Mouse (Mus musculus): ENCODE results near the gene Espl1. TPM values are rescaled to one million over a fixed set of nuclear protein-coding genes. Genes with fewer than 3 reads are reported as not detected.

The Espl1 gene
- total and polyA plus RNA-seq, 2 experiments: 0.09 to 0.11 TPM

DNA sequence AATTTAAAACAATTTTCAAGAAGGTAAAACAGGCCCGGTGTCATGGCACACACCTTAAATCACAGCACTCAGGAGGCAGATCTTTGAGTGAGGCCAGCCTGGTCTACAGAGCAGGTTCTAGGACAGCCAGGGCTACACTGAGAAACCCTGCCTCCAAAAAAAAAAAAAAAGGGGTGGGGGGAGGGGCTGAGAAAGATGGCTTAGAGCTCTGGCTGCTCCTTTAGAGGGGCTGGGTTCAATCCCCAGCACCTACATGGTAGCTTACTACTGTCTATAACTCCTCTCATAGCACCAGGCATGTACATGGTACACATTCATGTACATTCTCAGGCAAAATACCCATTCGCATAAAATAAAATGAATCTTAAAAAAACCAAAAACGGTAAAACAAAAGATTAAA is 48.4 kb downstream of the Espl1 start:
- no peaks in the 10 kb centered on the region for H3K79me2 ChIP-seq (ENCODE audit: control insufficient read depth, insufficient read depth, low read length)
- 92% methylated on average over 3 of the region's 3 CpGs for WGBS
- no peaks in the 10 kb centered on the region for H3K4me1 ChIP-seq (ENCODE audit: control insufficient read depth, insufficient read depth, low read length)
- no peak for DNase-seq (ENCODE audit: extremely low read depth, low read depth, low spot score)
- H3K27me3 ChIP-seq (ENCODE audit: control insufficient read depth, insufficient read depth, low read length): no peaks in the 10 kb centered on the region
- H3K36me3 ChIP-seq (ENCODE audit: control insufficient read depth, insufficient read depth, low read length): no peaks in the 10 kb centered on the region
- TF ChIP-seq CTCF (IDR thresholded peaks at IDR 0.05; ENCODE audit: low read depth, low read length): no peak
- no peak for TF ChIP-seq POLR2A (IDR thresholded peaks at IDR 0.05; ENCODE audit: extremely low read depth, insufficient read depth, low read length)
- no peak overlapping the region for H3K4me3 ChIP-seq (ENCODE audit: insufficient read depth, low read depth, low read length)
- no peak overlapping the region for H3K27ac ChIP-seq (replicated peaks; ENCODE audit: insufficient read depth, low read depth, low read length)
- no peak overlapping the region for H3K9ac ChIP-seq (ENCODE audit: low read depth, low read length)

DNA sequence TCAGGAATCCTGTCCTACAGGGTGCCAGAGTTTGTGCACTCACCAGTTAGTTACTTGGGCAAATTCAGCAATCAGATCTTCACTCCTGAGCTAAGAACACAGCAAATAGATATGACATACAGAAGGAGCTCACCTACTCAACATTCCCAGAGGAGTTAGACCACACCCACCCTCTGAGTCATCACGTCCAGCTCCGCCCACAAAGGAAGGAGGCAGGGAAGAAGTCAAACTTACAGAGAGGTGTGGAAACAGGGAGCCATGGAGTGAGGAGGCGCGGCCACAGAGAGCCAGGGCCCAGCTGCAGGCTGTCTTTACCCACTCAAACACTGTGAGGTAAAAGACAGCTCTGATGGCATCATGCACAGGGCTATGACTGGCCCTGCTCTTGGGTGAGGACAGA is 50.4 kb downstream of the Espl1 start:
- Histone ChIP-seq H3K4me1 (ENCODE audit: control insufficient read depth, insufficient read depth, low read length) (peaks cover 4% of the 10 kb centered on the region; the same call in 1 of the 2 replicates), H3K36me3 (ENCODE audit: control insufficient read depth, insufficient read depth, low read length) (no peaks in the 10 kb centered on the region), H3K79me2 (ENCODE audit: control insufficient read depth, insufficient read depth, low read length) (no peaks in the 10 kb centered on the region), H3K4me3 (ENCODE audit: insufficient read depth, low read depth, low read length) (no peak overlapping the region), H3K9ac (ENCODE audit: low read depth, low read length) (no peak overlapping the region), H3K27ac (replicated peaks; ENCODE audit: insufficient read depth, low read depth, low read length) (no peak overlapping the region), H3K27me3 (ENCODE audit: control insufficient read depth, insufficient read depth, low read length) (no peaks in the 10 kb centered on the region)
- 80% methylated on average over 4 of the region's 4 CpGs for WGBS
- no peak for TF ChIP-seq POLR2A (IDR thresholded peaks at IDR 0.05; ENCODE audit: extremely low read depth, insufficient read depth, low read length)
- TF ChIP-seq CTCF (IDR thresholded peaks at IDR 0.05; ENCODE audit: low read depth, low read length): no peak
- DNase-seq (ENCODE audit: extremely low read depth, low read depth, low spot score): no peak

DNA sequence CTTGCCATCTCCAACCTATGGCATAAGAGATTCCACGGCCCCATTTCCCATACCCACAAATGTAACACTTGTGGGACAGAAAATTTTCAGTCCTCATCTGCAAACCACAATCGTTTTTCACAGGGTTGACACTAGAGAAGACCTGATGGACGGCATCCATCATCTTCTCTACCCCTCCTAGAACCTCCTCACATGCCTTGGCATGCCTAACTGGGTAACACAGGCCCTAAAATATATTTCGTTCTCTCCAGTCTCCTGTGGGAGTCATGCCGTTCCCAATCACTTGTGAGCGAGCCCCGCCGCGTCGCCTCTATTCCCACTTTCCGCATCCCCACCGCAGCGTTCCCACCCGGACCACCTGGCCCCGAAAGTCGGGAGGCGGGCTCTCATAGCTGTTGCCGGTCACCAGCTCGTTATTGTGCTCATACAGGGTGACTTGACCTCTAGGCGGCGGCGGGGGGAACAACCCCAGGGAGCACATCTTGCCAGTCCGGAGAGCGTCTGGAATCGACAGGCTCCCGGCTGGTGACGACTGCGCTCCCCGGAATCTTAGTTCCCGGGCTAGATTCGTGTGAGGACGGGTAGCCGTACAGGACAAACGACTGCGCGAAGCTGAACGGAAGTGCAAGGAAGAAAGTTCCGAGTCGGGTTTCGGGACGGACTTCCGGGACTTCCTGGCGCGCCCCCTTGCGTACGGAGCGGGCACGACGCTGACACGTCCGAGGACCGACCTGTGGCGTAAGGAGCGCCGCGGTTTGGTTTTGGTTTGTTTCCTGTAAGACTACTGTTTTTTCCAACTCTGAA is 54.3 kb downstream of the Espl1 start, which contains the start of gene Aaas:
TSS of gene Aaas (minus strand) at position 634 of the 804 bp plus-strand sequence.
- Histone ChIP-seq H3K36me3 (ENCODE audit: control insufficient read depth, insufficient read depth, low read length) (no peaks in the 10 kb centered on the region), H3K27me3 (ENCODE audit: control insufficient read depth, insufficient read depth, low read length) (no peaks in the 10 kb centered on the region), H3K79me2 (ENCODE audit: control insufficient read depth, insufficient read depth, low read length) (no peaks in the 10 kb centered on the region), H3K9ac (ENCODE audit: low read depth, low read length) (peak within 1 kb of the TSS; percentile 80), H3K4me3 (ENCODE audit: insufficient read depth, low read depth, low read length) (peak within 1 kb of the TSS; percentile 81), H3K27ac (replicated peaks; ENCODE audit: insufficient read depth, low read depth, low read length) (peak within 1 kb of the TSS; percentile 49), H3K4me1 (ENCODE audit: control insufficient read depth, insufficient read depth, low read length) (peaks cover 7% of the 10 kb centered on the region; the same call in 1 of the 2 replicates)
- DNase-seq (ENCODE audit: extremely low read depth, low read depth, low spot score): peak; percentile 89
- WGBS: under 1% methylated on average over 56 of the region's 56 CpGs
- TF ChIP-seq POLR2A (IDR thresholded peaks at IDR 0.05; ENCODE audit: extremely low read depth, insufficient read depth, low read length) (peak; percentile 69; the same call in 1 of the 2 replicates), CTCF (IDR thresholded peaks at IDR 0.05; ENCODE audit: low read depth, low read length) (peak; percentile 89)

DNA sequence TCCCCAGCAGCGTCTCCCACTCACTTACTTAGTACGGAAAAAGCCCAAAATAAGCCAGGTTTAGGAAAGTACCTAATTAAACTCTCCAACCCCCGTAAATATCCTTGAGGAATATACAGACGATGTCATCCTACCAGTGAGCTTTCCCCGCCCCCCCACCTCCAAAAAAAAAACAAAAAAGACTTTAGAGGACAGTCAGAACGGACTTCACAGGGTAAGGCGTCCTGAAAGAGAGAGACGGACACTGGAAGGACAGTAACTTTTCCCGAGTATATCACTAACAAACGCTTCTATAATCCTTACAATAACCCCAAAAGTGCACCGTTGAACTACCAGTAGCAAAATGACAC is 54.9 kb downstream of the Espl1 start:
- Histone ChIP-seq H3K79me2 (ENCODE audit: control insufficient read depth, insufficient read depth, low read length) (no peaks in the 10 kb centered on the region), H3K27ac (replicated peaks; ENCODE audit: insufficient read depth, low read depth, low read length) (peak overlapping the region; percentile 49), H3K4me3 (ENCODE audit: insufficient read depth, low read depth, low read length) (peak overlapping the region; percentile 81), H3K4me1 (ENCODE audit: control insufficient read depth, insufficient read depth, low read length) (peaks cover 7% of the 10 kb centered on the region; the same call in 1 of the 2 replicates), H3K9ac (ENCODE audit: low read depth, low read length) (peak overlapping the region; percentile 36), H3K27me3 (ENCODE audit: control insufficient read depth, insufficient read depth, low read length) (peaks cover 4% of the 10 kb centered on the region), H3K36me3 (ENCODE audit: control insufficient read depth, insufficient read depth, low read length) (no peaks in the 10 kb centered on the region)
- WGBS: 5% methylated on average over 11 of the region's 11 CpGs
- no peak for DNase-seq (ENCODE audit: extremely low read depth, low read depth, low spot score)
- TF ChIP-seq CTCF (IDR thresholded peaks at IDR 0.05; ENCODE audit: low read depth, low read length) (no peak), POLR2A (IDR thresholded peaks at IDR 0.05; ENCODE audit: extremely low read depth, insufficient read depth, low read length) (no peak)

DNA sequence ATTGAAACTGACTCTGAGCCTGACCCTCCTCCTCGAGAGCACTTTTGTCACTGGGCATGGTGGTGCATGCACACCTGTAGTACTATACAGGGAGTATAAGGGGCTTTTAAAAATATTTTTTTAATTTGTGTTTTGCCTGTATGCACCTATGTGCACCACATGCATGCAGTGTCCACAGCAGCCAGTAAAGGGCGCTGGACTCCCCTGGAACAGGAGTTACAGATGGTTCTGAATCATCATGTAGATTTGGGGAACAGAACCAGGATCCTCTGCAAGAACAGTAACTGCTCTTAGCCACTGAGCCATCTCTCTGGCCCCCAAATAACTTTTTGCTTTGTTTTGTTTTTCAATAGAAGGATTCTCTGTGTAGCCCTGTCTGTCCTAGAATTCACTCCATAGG is 56.1 kb downstream of the Espl1 start:
- Histone ChIP-seq H3K4me3 (ENCODE audit: insufficient read depth, low read depth, low read length) (no peak overlapping the region), H3K27ac (replicated peaks; ENCODE audit: insufficient read depth, low read depth, low read length) (no peak overlapping the region), H3K36me3 (ENCODE audit: control insufficient read depth, insufficient read depth, low read length) (no peaks in the 10 kb centered on the region), H3K9ac (ENCODE audit: low read depth, low read length) (no peak overlapping the region), H3K27me3 (ENCODE audit: control insufficient read depth, insufficient read depth, low read length) (peaks cover 5% of the 10 kb centered on the region), H3K79me2 (ENCODE audit: control insufficient read depth, insufficient read depth, low read length) (no peaks in the 10 kb centered on the region), H3K4me1 (ENCODE audit: control insufficient read depth, insufficient read depth, low read length) (peaks cover 7% of the 10 kb centered on the region; the same call in 1 of the 2 replicates)
- TF ChIP-seq POLR2A (IDR thresholded peaks at IDR 0.05; ENCODE audit: extremely low read depth, insufficient read depth, low read length) (no peak), CTCF (IDR thresholded peaks at IDR 0.05; ENCODE audit: low read depth, low read length) (peak; percentile 20; the same call in 1 of the 2 replicates)
- 75% methylated on average over 2 of the region's 2 CpGs for WGBS
- no peak for DNase-seq (ENCODE audit: extremely low read depth, low read depth, low spot score)

DNA sequence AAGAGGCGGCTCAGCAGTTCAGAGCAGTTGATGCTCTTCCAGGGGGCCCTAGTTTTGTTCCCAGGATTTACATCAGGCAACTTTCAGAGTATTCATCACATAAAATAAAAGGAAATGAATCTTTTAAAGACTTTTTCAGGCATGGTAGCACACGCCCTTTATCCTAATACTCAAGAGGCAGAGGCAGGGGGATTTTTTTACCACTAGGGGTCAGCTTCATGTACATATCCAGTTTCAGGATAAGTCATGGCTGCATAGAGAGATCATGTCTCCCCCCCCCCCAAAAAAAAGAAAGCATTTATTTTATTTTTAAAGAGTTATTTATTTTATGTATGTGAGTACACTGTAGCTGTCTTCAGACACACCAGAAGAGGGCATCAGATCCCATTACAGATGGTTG is 57.9 kb downstream of the Espl1 start:
- H3K9ac ChIP-seq (ENCODE audit: low read depth, low read length): no peak overlapping the region
- H3K27ac ChIP-seq (replicated peaks; ENCODE audit: insufficient read depth, low read depth, low read length): no peak overlapping the region
- H3K4me3 ChIP-seq (ENCODE audit: insufficient read depth, low read depth, low read length): no peak overlapping the region
- H3K36me3 ChIP-seq (ENCODE audit: control insufficient read depth, insufficient read depth, low read length): no peaks in the 10 kb centered on the region
- H3K4me1 ChIP-seq (ENCODE audit: control insufficient read depth, insufficient read depth, low read length): peaks cover 7% of the 10 kb centered on the region; the same call in 1 of the 2 replicates
- TF ChIP-seq CTCF (IDR thresholded peaks at IDR 0.05; ENCODE audit: low read depth, low read length) (no peak), POLR2A (IDR thresholded peaks at IDR 0.05; ENCODE audit: extremely low read depth, insufficient read depth, low read length) (no peak)
- H3K79me2 ChIP-seq (ENCODE audit: control insufficient read depth, insufficient read depth, low read length): no peaks in the 10 kb centered on the region
- WGBS: 92% methylated on average over 2 of the region's 2 CpGs
- H3K27me3 ChIP-seq (ENCODE audit: control insufficient read depth, insufficient read depth, low read length): peaks cover 9% of the 10 kb centered on the region
- no peak for DNase-seq (ENCODE audit: extremely low read depth, low read depth, low spot score)

Data from liver, adult 2 months (tissue).